Mouse (Mus musculus) ES-Bruce4 (cell line): ENCODE data around the gene Pbp2. TPM values are rescaled to one million over a fixed set of nuclear protein-coding genes. Genes with fewer than 3 reads are reported as not detected.

ENCODE experiments used
- H3K27ac ChIP-seq: 2 replicates; pipeline ENCODE4 v1.5.1; 2012; ENCODE audit warnings: low read length, inconsistent platforms; ENCODE audit not compliant: insufficient read depth
- H3K27me3 ChIP-seq: 2 replicates; pipeline ENCODE4 v1.6.1; 2012; ENCODE audit warnings: mild to moderate bottlenecking, low read length, inconsistent platforms; ENCODE audit not compliant: control insufficient read depth, poor library complexity, insufficient read depth, severe bottlenecking
- H3K36me3 ChIP-seq: 2 replicates; pipeline ENCODE4 v1.6.1; 2012; ENCODE audit warnings: inconsistent platforms, mild to moderate bottlenecking, low read length, moderate library complexity; ENCODE audit not compliant: control insufficient read depth, poor library complexity, insufficient read depth, severe bottlenecking
- H3K4me1 ChIP-seq: one replicate; pipeline ENCODE4 v1.8.1; 2011; ENCODE audit warnings: low read length; ENCODE audit not compliant: control insufficient read depth, insufficient read depth
- H3K4me3 ChIP-seq: 2 replicates; pipeline ENCODE4 v1.5.1; 2011; ENCODE audit warnings: low read depth, mild to moderate bottlenecking, low read length
- H3K9ac ChIP-seq: 2 replicates; pipeline ENCODE4 v1.6.1; 2012; ENCODE audit warnings: low read depth, mild to moderate bottlenecking, inconsistent platforms; ENCODE audit not compliant: poor library complexity, severe bottlenecking
- H3K9me3 ChIP-seq: replicated peaks from 2 replicates; pipeline ENCODE4 v1.6.1; 2012; ENCODE audit warnings: mild to moderate bottlenecking, low read length, inconsistent platforms; ENCODE audit not compliant: control insufficient read depth, poor library complexity, insufficient read depth, severe bottlenecking
- CTCF ChIP-seq: IDR thresholded peaks from one replicate; pipeline ENCODE4 v1.8.1; 2011; ENCODE audit warnings: low read depth, low read length
- EP300 ChIP-seq: IDR thresholded peaks from 2 replicates; pipeline ENCODE4 v1.6.1; 2011; ENCODE audit warnings: low read depth, low read length; ENCODE audit not compliant: insufficient read depth
- POLR2A ChIP-seq: IDR thresholded peaks from one replicate; pipeline ENCODE4 v1.8.1; 2011; ENCODE audit warnings: low read length; ENCODE audit not compliant: insufficient read depth
- polyA plus RNA-seq: library from polyadenylated mRNA; stranded (reverse); fragments of >200 nt; gene quantifications from 2 replicates; pipeline ENCODE4 v1.2.4, GENCODE M21; 2011; ENCODE audit warnings: low read depth; ENCODE audit not compliant: missing spikeins, insufficient read depth, insufficient read length

Gene Pbp2
- polyA plus RNA-seq, 1 experiment: 0.48 TPM

DNA sequence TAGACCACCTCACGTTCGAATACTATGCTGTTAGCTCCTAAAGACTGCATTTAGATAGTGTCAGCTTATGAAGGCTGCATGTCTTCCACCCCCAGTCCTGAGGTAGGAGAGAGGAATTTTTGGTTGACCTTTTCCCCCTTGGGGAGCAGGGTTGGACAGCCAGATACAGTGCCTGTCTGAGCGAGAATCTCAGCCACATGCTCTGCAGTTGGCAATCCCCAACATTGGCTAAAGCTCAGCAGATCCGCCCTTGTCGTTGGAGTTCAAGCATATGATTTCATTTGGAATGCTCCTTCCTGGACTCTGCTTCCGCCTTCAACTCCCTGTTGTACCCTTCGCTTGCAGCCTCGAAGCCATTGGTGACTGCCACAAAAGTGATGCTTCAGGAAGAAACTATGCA, 26.2 kb upstream of the Pbp2 start:
- Histone ChIP-seq H3K9me3 (no peaks in the 10 kb centered on the region), H3K4me1 (no peaks in the 10 kb centered on the region), H3K27me3 (no peaks in the 10 kb centered on the region), H3K9ac (no peak overlapping the region), H3K4me3 (no peak overlapping the region), H3K36me3 (no peaks in the 10 kb centered on the region), H3K27ac (no peak overlapping the region)
- TF ChIP-seq EP300: no peak
- TF ChIP-seq POLR2A: no peak

- Histone ChIP-seq H3K9me3 (no peaks in the 10 kb centered on the region), H3K27ac (no peak overlapping the region), H3K4me3 (no peak overlapping the region)
Measured at GRCm38 (mm10) chr6:135333994-135334651, 23.9 kb upstream of the Pbp2 start.

GRCm38 (mm10) chr6:135332737-135333281, 22.6 kb upstream of the Pbp2 start:
- H3K9me3 ChIP-seq: no peaks in the 10 kb centered on the region
- no peaks in the 10 kb centered on the region for H3K36me3 ChIP-seq
- no peaks in the 10 kb centered on the region for H3K4me1 ChIP-seq
- no peak overlapping the region for H3K4me3 ChIP-seq
- no peaks in the 10 kb centered on the region for H3K27me3 ChIP-seq
- no peak overlapping the region for H3K9ac ChIP-seq
- TF ChIP-seq POLR2A (no peak), EP300 (no peak), CTCF (no peak)
- H3K27ac ChIP-seq: no peak overlapping the region

More at GRCm38 (mm10) chr6:135333994-135334651, 23.9 kb upstream of the Pbp2 start:
- H3K9ac ChIP-seq: no peak overlapping the region
- no peaks in the 10 kb centered on the region for H3K4me1 ChIP-seq
- TF ChIP-seq POLR2A (no peak), EP300 (no peak), CTCF (no peak)
- no peaks in the 10 kb centered on the region for H3K36me3 ChIP-seq
- no peaks in the 10 kb centered on the region for H3K27me3 ChIP-seq

DNA sequence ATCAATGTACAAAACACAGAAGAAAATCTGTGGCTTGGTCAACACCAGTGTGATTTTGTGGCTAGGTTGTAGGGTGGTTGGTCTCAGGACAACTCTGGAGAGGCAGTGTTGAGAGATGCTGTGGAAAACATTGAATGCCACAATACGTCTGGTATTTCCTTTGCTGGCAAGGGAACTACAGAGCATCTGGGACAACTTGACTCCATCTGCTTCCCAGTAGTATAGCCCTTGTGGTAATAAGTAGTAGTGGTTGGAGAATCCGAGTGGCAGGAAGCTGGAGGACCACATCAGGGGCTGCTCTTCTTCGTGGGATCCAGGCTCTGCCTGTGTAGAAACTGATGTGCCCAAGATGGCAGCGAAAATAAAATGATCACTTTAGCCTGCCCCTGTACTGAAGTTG, 21.7 kb upstream of the Pbp2 start:
- Histone ChIP-seq H3K4me1 (no peaks in the 10 kb centered on the region), H3K27ac (no peak overlapping the region), H3K9ac (no peak overlapping the region), H3K9me3 (no peaks in the 10 kb centered on the region), H3K4me3 (no peak overlapping the region), H3K36me3 (no peaks in the 10 kb centered on the region), H3K27me3 (no peaks in the 10 kb centered on the region)
- no peak for TF ChIP-seq EP300
- no peak for TF ChIP-seq CTCF
- no peak for TF ChIP-seq POLR2A

DNA sequence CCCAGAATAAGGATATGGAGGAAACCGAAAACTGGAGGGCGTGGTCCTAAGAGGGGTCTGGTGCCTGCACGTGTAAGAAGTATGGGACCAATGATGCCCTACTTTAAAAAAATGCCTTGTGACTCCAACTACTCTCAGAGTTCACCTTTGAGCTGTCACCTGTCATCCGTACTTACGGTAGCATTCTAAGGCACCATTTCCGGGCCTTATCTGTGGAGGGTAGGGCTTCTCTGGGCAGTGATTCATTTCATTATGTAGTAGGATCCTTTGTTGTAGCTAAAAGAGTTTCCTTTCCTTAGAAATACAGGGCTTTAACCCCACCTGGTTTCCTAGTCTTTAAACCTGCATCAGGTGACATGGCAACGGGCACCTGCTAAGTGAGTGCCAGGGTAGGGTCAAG, 16.6 kb upstream of the Pbp2 start:
- no peaks in the 10 kb centered on the region for H3K36me3 ChIP-seq
- H3K9ac ChIP-seq: no peak overlapping the region
- peaks cover 3% of the 10 kb centered on the region for H3K4me1 ChIP-seq
- H3K27me3 ChIP-seq: no peaks in the 10 kb centered on the region
- H3K4me3 ChIP-seq: no peak overlapping the region
- H3K27ac ChIP-seq: no peak overlapping the region
- TF ChIP-seq EP300: no peak
- TF ChIP-seq POLR2A: no peak
- TF ChIP-seq CTCF: no peak
- H3K9me3 ChIP-seq: no peaks in the 10 kb centered on the region

DNA sequence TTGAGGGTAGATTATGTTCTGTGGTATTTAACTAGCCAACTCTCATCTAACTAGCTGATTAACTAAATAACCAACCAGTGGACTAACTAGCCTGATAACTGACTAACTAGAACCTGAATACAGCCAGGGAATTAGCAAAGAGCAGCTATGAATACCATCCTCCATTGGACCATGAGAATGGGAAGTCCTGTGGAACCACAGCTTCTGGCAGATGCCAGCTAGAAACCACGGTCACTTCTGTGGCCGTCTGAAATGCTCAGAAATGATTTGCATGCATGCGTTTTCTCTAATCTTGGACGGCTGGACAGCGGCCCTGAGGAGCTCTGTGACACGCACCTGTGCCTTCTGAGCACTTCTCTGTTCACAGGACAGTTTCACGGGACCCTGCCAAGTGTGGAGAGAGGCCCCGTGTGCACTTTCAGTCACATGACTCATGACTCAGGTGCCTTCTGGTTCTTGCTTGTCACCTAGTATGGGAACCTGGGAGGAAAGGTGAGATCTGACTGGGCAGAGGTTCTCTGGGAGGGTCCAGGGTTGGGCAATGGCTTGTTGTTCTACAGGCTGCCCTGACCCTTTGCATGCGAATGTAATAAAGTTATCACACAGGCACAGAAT, 14.6 kb upstream of the Pbp2 start:
- H3K4me1 ChIP-seq: peaks cover 3% of the 10 kb centered on the region

More for the DNA sequence above, 14.6 kb upstream of the Pbp2 start:
- no peak overlapping the region for H3K27ac ChIP-seq
- no peaks in the 10 kb centered on the region for H3K27me3 ChIP-seq
- no peak for TF ChIP-seq POLR2A
- no peak for TF ChIP-seq CTCF
- TF ChIP-seq EP300: no peak
- no peak overlapping the region for H3K9ac ChIP-seq
- H3K9me3 ChIP-seq: no peaks in the 10 kb centered on the region
- no peak overlapping the region for H3K4me3 ChIP-seq
- no peaks in the 10 kb centered on the region for H3K36me3 ChIP-seq
